Mouse (Mus musculus): ENCODE measurements at regions not wholly inside any gene's neighbourhood (a gene's known extent, or its start where the extent isn't known, plus 50 kb on each side); places are given as distances from the start of the nearest gene placed in this dataset.

DNA sequence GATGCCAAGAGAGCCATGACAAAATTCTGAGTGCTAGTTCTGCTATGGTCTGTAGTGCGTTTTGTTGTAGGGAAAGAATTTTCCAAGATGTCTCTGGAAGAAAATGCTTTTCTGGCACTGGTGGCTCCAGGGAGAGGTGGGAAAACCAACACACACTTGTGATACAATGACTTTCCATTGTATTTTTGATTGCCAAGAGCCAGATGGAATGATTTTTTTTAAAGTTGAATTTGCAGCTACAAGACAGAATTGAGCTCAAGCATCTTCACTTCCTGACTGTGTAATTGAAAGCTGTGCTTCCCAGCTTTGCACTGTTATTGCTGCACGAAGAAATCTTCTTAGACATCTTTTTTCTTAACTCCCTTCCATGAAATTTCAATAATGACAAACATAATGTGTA, 285.3 kb downstream of the Jrkl start:
- TF ChIP-seq EP300 (IDR thresholded peaks at IDR 0.05; ENCODE audit: low read length) (no peak), CTCF (conservative IDR thresholded peaks at IDR 0.05 in 1 of 2, IDR thresholded peaks at IDR 0.05 in 1 of 2; ENCODE audit: low read depth in 2 of 2, low read length in 2 of 2) (no peak)
